Mouse (Mus musculus) neural tube, embryonic 12.5 days (tissue): ENCODE measurements around the gene Runx3. TPM values are rescaled to one million over a fixed set of nuclear protein-coding genes. Genes with fewer than 3 reads are reported as not detected.

Experiments used
- ATAC-seq: fragments of 200-750 bp; cut with Nextera tagmentation; 2 replicates; pipeline ENCODE4 v1.8.0; 2017; ENCODE audit warnings: low read depth, mild to moderate bottlenecking, moderate TSS enrichment, moderate library complexity; ENCODE audit not compliant: low FRiP score
- H3K27ac ChIP-seq: fragments of 300-500 bp; sonication (generic); 2 replicates; pipeline ENCODE4 v1.5.1; 2016
- H3K27me3 ChIP-seq: fragments of 300-500 bp; sonication (generic); replicated peaks from 2 replicates; pipeline ENCODE4 v1.6.1; 2016; ENCODE audit warnings: mild to moderate bottlenecking
- H3K36me3 ChIP-seq: fragments of 300-500 bp; sonication (generic); 2 replicates; pipeline ENCODE4 v1.6.1; 2016; ENCODE audit warnings: mild to moderate bottlenecking
- H3K4me1 ChIP-seq: fragments of 300-500 bp; sonication (generic); 2 replicates; pipeline ENCODE4 v1.6.1; 2016
- H3K4me2 ChIP-seq: fragments of 300-500 bp; sonication (generic); replicated peaks from 2 replicates; pipeline ENCODE4 v1.6.1; 2016; ENCODE audit warnings: mild to moderate bottlenecking
- H3K4me3 ChIP-seq: fragments of 300-500 bp; sonication (generic); 2 replicates; pipeline ENCODE4 v1.5.1; 2016
- H3K9ac ChIP-seq: fragments of 300-500 bp; sonication (generic); 2 replicates; pipeline ENCODE4 v1.6.1; 2016; ENCODE audit warnings: mild to moderate bottlenecking
- H3K9me3 ChIP-seq: fragments of 300-500 bp; sonication (generic); 2 replicates; pipeline ENCODE4 v1.6.1; 2016; ENCODE audit warnings: mild to moderate bottlenecking
- WGBS: fragments of 180-500 bp; shearing (Covaris S2); methylation state at CpG from one replicate; pipeline ENCODE4 v1.1.7; 2016; 5-methylcytosine and 5-hydroxymethylcytosine counted together
- polyA plus RNA-seq: library from polyadenylated mRNA; unstranded; fragments of >200 nt; fragmentation: Nextera tagmentation; extraction: Ambion mirVana; gene quantifications from 2 replicates; pipeline ENCODE4 v1.2.1, GENCODE M21; 2016

Gene Runx3
- polyA plus RNA-seq, 1 experiment from 2014 or later: 2.1 TPM

DNA sequence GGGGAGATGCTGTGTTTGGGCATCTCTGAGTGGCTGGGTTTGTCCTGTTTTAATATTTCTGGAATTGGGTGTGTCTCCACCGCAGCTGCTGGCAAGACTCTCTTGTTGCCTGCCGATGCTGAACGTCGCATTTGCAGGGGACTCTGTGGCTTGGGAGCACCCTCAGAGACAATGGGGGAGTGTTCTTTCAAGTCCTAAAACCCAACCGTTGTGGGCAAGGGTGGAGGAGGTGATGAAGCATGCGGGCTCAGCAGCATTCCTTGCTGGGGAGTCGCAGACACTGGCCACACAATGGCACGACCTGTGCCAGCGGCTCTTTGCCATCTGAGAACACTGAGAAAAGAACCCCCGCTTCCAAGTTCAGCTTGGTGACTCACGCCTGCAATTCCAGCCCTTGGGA is 71.2 kb downstream of the Runx3 start:
- Histone ChIP-seq H3K4me1 (no peaks in the 10 kb centered on the region), H3K27me3 (no peaks in the 10 kb centered on the region), H3K27ac (no peak overlapping the region), H3K4me3 (no peak overlapping the region), H3K9me3 (no peaks in the 10 kb centered on the region; the same call in 1 of the 2 replicates), H3K9ac (no peak overlapping the region), H3K4me2 (no peak overlapping the region), H3K36me3 (no peaks in the 10 kb centered on the region)
- no peak for ATAC-seq
- 82% methylated on average over 11 of the region's 11 CpGs for WGBS

- H3K9me3 ChIP-seq: no peaks in the 10 kb centered on the region; the same call in 1 of the 2 replicates
- no peak overlapping the region for H3K4me2 ChIP-seq
- WGBS: 82% methylated on average over 5 of the region's 5 CpGs
- H3K27me3 ChIP-seq: peaks cover 3% of the 10 kb centered on the region; the same call in 1 of the 2 replicates
- ATAC-seq: no peak
- no peak overlapping the region for H3K9ac ChIP-seq
- no peak overlapping the region for H3K4me3 ChIP-seq
- no peak overlapping the region for H3K27ac ChIP-seq
- no peaks in the 10 kb centered on the region for H3K4me1 ChIP-seq
- no peaks in the 10 kb centered on the region for H3K36me3 ChIP-seq
These were observed 72.4 kb downstream of the Runx3 start for GRCm38 (mm10) chr4:135192841-135193240.

DNA sequence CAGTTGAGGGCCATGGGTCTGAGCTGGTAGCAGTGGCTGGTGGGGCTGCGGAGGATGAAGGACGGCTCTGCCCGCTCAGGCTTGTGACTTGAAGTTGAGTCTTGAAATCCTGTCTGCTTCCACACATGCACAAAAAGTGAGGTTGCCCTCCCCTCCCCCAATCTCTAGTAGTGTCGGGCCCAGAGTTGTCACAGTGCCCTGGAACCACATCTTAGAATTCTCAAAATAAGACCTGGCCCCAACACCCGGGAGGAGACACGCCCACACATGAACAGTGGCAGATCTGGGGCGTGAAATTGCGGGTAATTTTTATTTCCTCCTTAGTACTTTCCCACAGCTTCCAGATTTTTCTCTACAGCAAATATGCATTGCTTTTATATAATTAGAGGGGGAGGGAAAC is 77.4 kb downstream of the Runx3 start:
- no peak overlapping the region for H3K4me2 ChIP-seq
- H3K4me1 ChIP-seq: no peaks in the 10 kb centered on the region
- H3K4me3 ChIP-seq: no peak overlapping the region
- no peak overlapping the region for H3K27ac ChIP-seq
- H3K9ac ChIP-seq: no peak overlapping the region
- H3K27me3 ChIP-seq: peaks cover 5% of the 10 kb centered on the region; the same call in 1 of the 2 replicates
- 81% methylated on average over 8 of the region's 8 CpGs for WGBS
- no peak for ATAC-seq
- no peaks in the 10 kb centered on the region for H3K36me3 ChIP-seq
- no peaks in the 10 kb centered on the region; the same call in 1 of the 2 replicates for H3K9me3 ChIP-seq

DNA sequence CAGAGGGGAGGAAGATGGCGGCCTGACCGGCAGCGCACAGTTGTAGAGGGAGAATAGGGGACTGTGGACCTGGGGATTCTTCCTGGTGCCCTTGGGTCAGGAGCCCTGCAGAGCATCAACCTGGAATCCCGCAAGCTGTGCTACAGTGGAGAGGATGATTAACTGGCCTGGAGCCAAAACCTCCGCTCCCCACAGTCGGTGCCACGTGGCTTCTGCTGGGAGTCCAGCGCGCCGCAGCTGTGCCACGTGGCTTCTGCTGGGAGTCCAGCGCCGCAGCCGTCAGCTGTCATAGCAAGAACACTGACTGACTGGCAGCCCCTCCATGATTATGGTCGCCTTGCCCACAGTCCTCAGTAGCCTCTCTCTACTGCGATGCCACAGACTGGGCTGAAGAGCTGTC is 81.3 kb downstream of the Runx3 start:
- WGBS: 80% methylated on average over 16 of the region's 16 CpGs
- Histone ChIP-seq H3K4me2 (no peak overlapping the region), H3K27ac (no peak overlapping the region), H3K9me3 (no peaks in the 10 kb centered on the region), H3K4me3 (no peak overlapping the region), H3K4me1 (peaks cover 9% of the 10 kb centered on the region), H3K9ac (no peak overlapping the region), H3K36me3 (no peaks in the 10 kb centered on the region), H3K27me3 (peaks cover 30% of the 10 kb centered on the region)
- ATAC-seq: no peak

- ATAC-seq: no peak
- H3K27ac ChIP-seq: no peak overlapping the region
- peak overlapping the region; percentile 54 for H3K4me2 ChIP-seq
- no peaks in the 10 kb centered on the region for H3K9me3 ChIP-seq
- WGBS: 10% methylated on average over 14 of the region's 14 CpGs
- no peaks in the 10 kb centered on the region for H3K36me3 ChIP-seq
- H3K9ac ChIP-seq: no peak overlapping the region
- peaks cover 29% of the 10 kb centered on the region for H3K27me3 ChIP-seq
- peak overlapping the region; percentile 7; the same call in 1 of the 2 replicates for H3K4me3 ChIP-seq
- peaks cover 9% of the 10 kb centered on the region for H3K4me1 ChIP-seq
These were observed 82.8 kb downstream of the Runx3 start for GRCm38 (mm10) chr4:135203279-135203678.

- no peak overlapping the region for H3K27ac ChIP-seq
- no peaks in the 10 kb centered on the region for H3K36me3 ChIP-seq
- H3K27me3 ChIP-seq: peaks cover 28% of the 10 kb centered on the region
- no peak overlapping the region for H3K4me3 ChIP-seq
- peak overlapping the region; percentile 54 for H3K4me2 ChIP-seq
- WGBS: 16% methylated on average over 17 of the region's 17 CpGs
- no peaks in the 10 kb centered on the region for H3K9me3 ChIP-seq
- H3K9ac ChIP-seq: no peak overlapping the region
- no peak for ATAC-seq
- H3K4me1 ChIP-seq: peaks cover 9% of the 10 kb centered on the region
These were observed 83.5 kb downstream of the Runx3 start for GRCm38 (mm10) chr4:135203806-135204560.

- no peak for ATAC-seq
- Histone ChIP-seq H3K27me3 (peaks cover 28% of the 10 kb centered on the region), H3K27ac (no peak overlapping the region), H3K9me3 (no peaks in the 10 kb centered on the region), H3K9ac (no peak overlapping the region), H3K4me2 (no peak overlapping the region), H3K4me3 (no peak overlapping the region), H3K4me1 (peaks cover 9% of the 10 kb centered on the region), H3K36me3 (no peaks in the 10 kb centered on the region)
- 46% methylated on average over 5 of the region's 5 CpGs for WGBS
These were observed 84.2 kb downstream of the Runx3 start for GRCm38 (mm10) chr4:135204666-135205065.

GRCm38 (mm10) chr4:135205254-135205653 is 84.8 kb downstream of the Runx3 start:
- H3K9ac ChIP-seq: no peak overlapping the region
- WGBS: 15% methylated on average over 5 of the region's 5 CpGs
- no peaks in the 10 kb centered on the region for H3K9me3 ChIP-seq
- no peak overlapping the region for H3K27ac ChIP-seq
- H3K4me1 ChIP-seq: peaks cover 9% of the 10 kb centered on the region
- peaks cover 28% of the 10 kb centered on the region for H3K27me3 ChIP-seq
- no peak overlapping the region for H3K4me3 ChIP-seq
- ATAC-seq: no peak
- no peaks in the 10 kb centered on the region for H3K36me3 ChIP-seq
- no peak overlapping the region for H3K4me2 ChIP-seq

- peaks cover 9% of the 10 kb centered on the region for H3K4me1 ChIP-seq
- WGBS: 1% methylated on average over 47 of the region's 47 CpGs
- H3K36me3 ChIP-seq: peaks cover 5% of the 10 kb centered on the region
- H3K9me3 ChIP-seq: no peaks in the 10 kb centered on the region
- H3K4me2 ChIP-seq: peak overlapping the region; percentile 76
- no peak overlapping the region for H3K27ac ChIP-seq
- peaks cover 28% of the 10 kb centered on the region for H3K27me3 ChIP-seq
- H3K4me3 ChIP-seq: peak overlapping the region; percentile 33
- ATAC-seq: 0 out of 2 replicates have a peak, but pooled peaks have one; percentile 37
- H3K9ac ChIP-seq: peak overlapping the region; percentile 35; the same call in 1 of the 2 replicates
These were observed 85.5 kb downstream of the Runx3 start for GRCm38 (mm10) chr4:135205711-135206600.

DNA sequence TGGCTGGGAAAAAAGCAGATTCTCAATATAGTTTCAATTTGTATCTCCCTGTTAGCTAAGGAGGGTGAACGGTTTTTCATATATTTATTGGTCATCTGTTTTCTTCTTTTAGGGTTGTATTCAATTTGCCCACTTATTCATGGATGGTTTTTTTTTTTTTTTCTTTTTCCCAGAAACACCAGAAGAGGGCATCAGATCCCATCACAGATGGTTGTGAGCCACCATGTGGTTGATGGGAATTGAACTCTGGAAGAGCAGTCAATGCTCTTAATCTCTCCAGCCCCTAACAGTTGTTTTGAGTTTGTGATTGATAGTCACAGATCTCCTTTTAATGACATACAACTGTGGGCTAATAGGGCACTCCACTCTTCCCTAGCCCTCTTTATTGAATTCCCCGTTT is 89.4 kb downstream of the Runx3 start:
- ATAC-seq: no peak
- Histone ChIP-seq H3K4me3 (no peak overlapping the region), H3K9ac (no peak overlapping the region), H3K27me3 (peaks cover 16% of the 10 kb centered on the region), H3K9me3 (no peaks in the 10 kb centered on the region), H3K4me2 (no peak overlapping the region), H3K4me1 (peaks cover 5% of the 10 kb centered on the region), H3K27ac (no peak overlapping the region), H3K36me3 (peaks cover 16% of the 10 kb centered on the region)
- 82% methylated on average over 2 of the region's 2 CpGs for WGBS

DNA sequence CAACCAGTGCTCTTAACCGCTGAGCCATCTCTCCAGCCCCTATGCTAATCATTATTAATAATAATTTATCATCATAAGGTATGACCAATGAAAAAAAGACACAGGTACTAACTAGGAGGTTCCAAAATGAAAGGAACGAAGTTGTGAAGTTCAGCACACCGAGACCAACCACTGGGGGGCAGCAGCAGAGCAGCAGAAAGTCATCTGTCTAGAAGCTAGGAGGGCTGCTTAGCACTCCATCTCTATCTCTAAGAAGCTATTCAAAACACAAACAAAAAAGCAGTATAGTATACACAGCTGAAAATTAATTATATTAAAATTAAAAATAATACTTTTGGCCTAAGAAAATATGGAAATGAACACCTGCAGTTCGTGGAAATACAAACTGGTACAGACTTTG is 99.2 kb downstream of the Runx3 start:
- Histone ChIP-seq H3K4me1 (no peaks in the 10 kb centered on the region), H3K4me2 (no peak overlapping the region), H3K9me3 (no peaks in the 10 kb centered on the region), H3K36me3 (peaks cover 69% of the 10 kb centered on the region), H3K4me3 (no peak overlapping the region), H3K27ac (no peak overlapping the region), H3K27me3 (no peaks in the 10 kb centered on the region), H3K9ac (no peak overlapping the region)
- WGBS: 62% methylated on average over 4 of the region's 4 CpGs
- ATAC-seq: no peak

GRCm38 (mm10) chr4:135220641-135221040 is 100.2 kb downstream of the Runx3 start:
- Histone ChIP-seq H3K9ac (no peak overlapping the region), H3K36me3 (peaks cover 64% of the 10 kb centered on the region), H3K27ac (no peak overlapping the region), H3K4me2 (no peak overlapping the region), H3K27me3 (no peaks in the 10 kb centered on the region), H3K4me1 (no peaks in the 10 kb centered on the region), H3K4me3 (no peak overlapping the region), H3K9me3 (no peaks in the 10 kb centered on the region)
- 90% methylated on average over 3 of the region's 3 CpGs for WGBS
- no peak for ATAC-seq
